Mouse (Mus musculus): ENCODE results near the gene Scml4. TPM values are rescaled to one million over a fixed set of nuclear protein-coding genes. Genes with fewer than 3 reads are reported as not detected.

Gene Scml4
- polyA plus RNA-seq, 1 experiment from 2014 or later = 0.92 TPM

- Histone ChIP-seq H3K4me2 (no peak overlapping the region), H3K36me3 (ENCODE audit: control insufficient read depth, insufficient read depth, low read length) (no peaks in the 10 kb centered on the region), H3K27ac (ENCODE audit: low read depth, low read length) (no peak overlapping the region), H3K27me3 (ENCODE audit: control insufficient read depth, insufficient read depth, low read length) (no peaks in the 10 kb centered on the region), H3K9me3 (replicated peaks; ENCODE audit: control insufficient read depth, low read length) (0 out of 2 replicates have a peak, but pooled peaks cover 2% of the 10 kb centered on the region), H3K4me3 (ENCODE audit: low read depth, low read length) (no peak overlapping the region), H3K4me1 (ENCODE audit: control insufficient read depth, insufficient read depth, low read length) (peaks cover 7% of the 10 kb centered on the region; the same call in 1 of the 2 replicates), H3K9ac (ENCODE audit: low read depth, low read length) (no peak overlapping the region)
- 61% methylated on average over 4 of the region's 4 CpGs for WGBS (ENCODE audit: insufficient replicate concordance)
- ATAC-seq (replicated peaks; ENCODE audit: insufficient number of reproducible peaks, low FRiP score, low TSS enrichment) = no peak
Measured at GRCm38 (mm10) chr10:42854838-42855237, 5.3 kb upstream of the Scml4 start.

DNA sequence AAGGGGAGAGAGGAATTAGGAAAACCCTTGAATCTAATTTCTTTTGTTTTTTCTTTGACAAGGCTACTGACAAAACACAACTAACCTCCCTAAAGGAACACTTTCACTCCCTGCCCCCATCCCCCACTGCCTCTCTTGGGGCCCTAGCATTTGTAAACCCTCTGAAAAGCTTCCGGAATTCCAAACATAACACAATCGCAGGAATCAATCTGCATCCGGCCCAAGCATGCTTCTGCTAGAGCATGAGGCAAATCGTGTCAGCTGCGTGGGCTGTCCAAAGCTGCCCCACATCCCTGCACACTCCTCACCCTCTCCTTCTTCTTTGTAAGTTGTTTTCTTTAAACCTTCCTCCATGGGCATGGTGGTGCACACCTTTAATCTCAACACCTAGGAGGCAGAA lies 4.9 kb upstream of the Scml4 start:
- Histone ChIP-seq H3K27me3 (ENCODE audit: control insufficient read depth, insufficient read depth, low read length) (no peaks in the 10 kb centered on the region), H3K36me3 (ENCODE audit: control insufficient read depth, insufficient read depth, low read length) (no peaks in the 10 kb centered on the region), H3K4me2 (no peak overlapping the region), H3K4me3 (ENCODE audit: low read depth, low read length) (no peak overlapping the region), H3K9ac (ENCODE audit: low read depth, low read length) (no peak overlapping the region), H3K4me1 (ENCODE audit: control insufficient read depth, insufficient read depth, low read length) (peaks cover 7% of the 10 kb centered on the region; the same call in 1 of the 2 replicates), H3K9me3 (replicated peaks; ENCODE audit: control insufficient read depth, low read length) (0 out of 2 replicates have a peak, but pooled peaks cover 2% of the 10 kb centered on the region), H3K27ac (ENCODE audit: low read depth, low read length) (no peak overlapping the region)
- 28% methylated on average over 5 of the region's 5 CpGs for WGBS (ENCODE audit: insufficient replicate concordance)
- no peak for ATAC-seq (replicated peaks; ENCODE audit: insufficient number of reproducible peaks, low FRiP score, low TSS enrichment)

DNA sequence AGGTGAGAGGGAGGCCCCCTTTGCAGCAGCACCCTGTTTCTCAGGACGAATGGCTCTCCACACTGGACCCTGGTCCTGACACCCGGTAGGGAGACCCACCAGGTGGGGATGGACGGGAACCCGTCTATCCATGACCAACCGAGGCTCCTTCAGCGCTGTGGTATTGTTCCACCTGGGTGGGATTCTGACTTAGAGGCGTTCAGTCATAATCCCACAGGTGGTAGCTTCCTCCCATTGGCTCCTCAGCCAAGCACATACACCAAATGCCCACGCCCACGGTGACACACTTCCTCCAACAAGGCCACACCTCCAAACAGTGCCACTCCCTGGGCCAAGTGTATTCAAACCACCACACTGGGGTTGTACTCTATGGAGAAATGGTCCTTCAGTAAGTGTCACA lies 3.6 kb upstream of the Scml4 start:
- WGBS (ENCODE audit: insufficient replicate concordance) = 92% methylated on average over 9 of the region's 9 CpGs
- Histone ChIP-seq H3K9ac (ENCODE audit: low read depth, low read length) (no peak overlapping the region), H3K36me3 (ENCODE audit: control insufficient read depth, insufficient read depth, low read length) (no peaks in the 10 kb centered on the region), H3K27ac (ENCODE audit: low read depth, low read length) (no peak overlapping the region), H3K27me3 (ENCODE audit: control insufficient read depth, insufficient read depth, low read length) (no peaks in the 10 kb centered on the region), H3K4me1 (ENCODE audit: control insufficient read depth, insufficient read depth, low read length) (peaks cover 7% of the 10 kb centered on the region; the same call in 1 of the 2 replicates), H3K9me3 (replicated peaks; ENCODE audit: control insufficient read depth, low read length) (0 out of 2 replicates have a peak, but pooled peaks cover 2% of the 10 kb centered on the region), H3K4me2 (no peak overlapping the region), H3K4me3 (ENCODE audit: low read depth, low read length) (no peak overlapping the region)
- ATAC-seq (replicated peaks; ENCODE audit: insufficient number of reproducible peaks, low FRiP score, low TSS enrichment) = no peak

GRCm38 (mm10) chr10:42857021-42857420 lies 3.1 kb upstream of the Scml4 start:
- 0 out of 2 replicates have a peak, but pooled peaks cover 2% of the 10 kb centered on the region for H3K9me3 ChIP-seq (replicated peaks; ENCODE audit: control insufficient read depth, low read length)
- 82% methylated on average over 2 of the region's 2 CpGs for WGBS (ENCODE audit: insufficient replicate concordance)
- no peaks in the 10 kb centered on the region for H3K27me3 ChIP-seq (ENCODE audit: control insufficient read depth, insufficient read depth, low read length)
- peaks cover 7% of the 10 kb centered on the region; the same call in 1 of the 2 replicates for H3K4me1 ChIP-seq (ENCODE audit: control insufficient read depth, insufficient read depth, low read length)
- H3K27ac ChIP-seq (ENCODE audit: low read depth, low read length) = no peak overlapping the region
- no peak overlapping the region for H3K9ac ChIP-seq (ENCODE audit: low read depth, low read length)
- no peak overlapping the region for H3K4me3 ChIP-seq (ENCODE audit: low read depth, low read length)
- H3K36me3 ChIP-seq (ENCODE audit: control insufficient read depth, insufficient read depth, low read length) = no peaks in the 10 kb centered on the region
- H3K4me2 ChIP-seq = no peak overlapping the region
- ATAC-seq (replicated peaks; ENCODE audit: insufficient number of reproducible peaks, low FRiP score, low TSS enrichment) = no peak

DNA sequence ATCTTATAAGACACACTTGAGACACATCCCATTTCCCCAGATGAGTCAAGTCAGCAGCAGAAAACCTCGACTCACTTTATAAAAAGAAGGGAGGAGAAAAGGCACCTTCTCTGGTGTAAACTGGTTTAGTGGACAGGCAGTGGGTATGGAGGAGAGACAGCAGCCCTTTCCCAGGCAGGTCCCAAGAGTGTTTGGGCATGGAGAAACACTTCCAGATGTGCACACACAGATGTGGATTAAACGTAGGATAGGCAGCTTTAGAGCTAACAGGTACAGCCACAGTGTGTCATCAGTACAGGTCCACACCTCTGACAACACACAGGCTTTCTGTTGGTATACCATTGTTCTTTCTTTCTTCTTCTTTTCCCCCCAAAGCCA lies 400 bp upstream of the Scml4 start:
- WGBS (ENCODE audit: insufficient replicate concordance) = 52% methylated on average over 2 of the region's 2 CpGs
- no peak overlapping the region for H3K9ac ChIP-seq (ENCODE audit: low read depth, low read length)
- no peak overlapping the region for H3K27ac ChIP-seq (ENCODE audit: low read depth, low read length)
- no peak for ATAC-seq (replicated peaks; ENCODE audit: insufficient number of reproducible peaks, low FRiP score, low TSS enrichment)
- no peak overlapping the region for H3K4me2 ChIP-seq
- no peaks in the 10 kb centered on the region for H3K36me3 ChIP-seq (ENCODE audit: control insufficient read depth, insufficient read depth, low read length)
- peaks cover 6% of the 10 kb centered on the region; the same call in 1 of the 2 replicates for H3K4me1 ChIP-seq (ENCODE audit: control insufficient read depth, insufficient read depth, low read length)
- H3K9me3 ChIP-seq (replicated peaks; ENCODE audit: control insufficient read depth, low read length) = 0 out of 2 replicates have a peak, but pooled peaks cover 2% of the 10 kb centered on the region
- H3K27me3 ChIP-seq (ENCODE audit: control insufficient read depth, insufficient read depth, low read length) = no peaks in the 10 kb centered on the region
- H3K4me3 ChIP-seq (ENCODE audit: low read depth, low read length) = no peak overlapping the region

GRCm38 (mm10) chr10:42861446-42861845 lies 1.3 kb downstream of the Scml4 start:
- 85% methylated on average over 7 of the region's 7 CpGs for WGBS (ENCODE audit: insufficient replicate concordance)
- Histone ChIP-seq H3K9me3 (replicated peaks; ENCODE audit: control insufficient read depth, low read length) (0 out of 2 replicates have a peak, but pooled peaks cover 2% of the 10 kb centered on the region), H3K27ac (ENCODE audit: low read depth, low read length) (no peak overlapping the region), H3K4me3 (ENCODE audit: low read depth, low read length) (no peak overlapping the region), H3K9ac (ENCODE audit: low read depth, low read length) (no peak overlapping the region), H3K36me3 (ENCODE audit: control insufficient read depth, insufficient read depth, low read length) (no peaks in the 10 kb centered on the region), H3K4me2 (no peak overlapping the region), H3K4me1 (ENCODE audit: control insufficient read depth, insufficient read depth, low read length) (no peaks in the 10 kb centered on the region), H3K27me3 (ENCODE audit: control insufficient read depth, insufficient read depth, low read length) (no peaks in the 10 kb centered on the region; the same call in 1 of the 2 replicates)
- ATAC-seq (replicated peaks; ENCODE audit: insufficient number of reproducible peaks, low FRiP score, low TSS enrichment) = no peak

DNA sequence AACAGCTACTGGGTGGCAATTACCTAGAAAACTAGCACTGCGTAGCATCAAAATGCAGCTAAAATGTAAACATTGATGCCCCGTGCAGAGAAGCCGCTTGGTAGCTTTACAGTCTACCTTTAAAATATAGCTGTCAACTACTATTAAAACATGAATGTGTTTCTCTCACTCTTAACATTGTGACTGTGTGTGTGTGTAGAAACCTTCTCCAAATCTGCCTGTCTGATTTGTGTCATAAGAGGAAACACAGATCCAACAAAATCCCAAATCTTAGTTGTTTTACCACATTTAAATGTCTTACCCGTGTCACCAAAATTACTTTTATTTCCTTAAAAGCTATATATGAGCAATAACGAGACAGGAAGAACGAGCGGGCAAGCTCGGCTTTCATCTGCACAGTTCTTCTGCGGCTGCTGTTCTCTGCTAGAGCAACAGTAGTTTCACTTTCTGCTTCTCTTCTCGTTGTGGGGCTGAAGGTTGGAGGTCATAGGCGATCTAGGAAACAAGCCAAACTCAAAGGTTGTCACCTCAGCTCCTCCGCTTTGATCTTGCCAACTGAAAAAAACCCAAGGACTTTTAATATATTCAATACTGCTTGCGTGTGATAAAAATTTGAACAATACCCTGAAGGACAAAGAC lies 2.1 kb downstream of the Scml4 start:
- no peaks in the 10 kb centered on the region for H3K36me3 ChIP-seq (ENCODE audit: control insufficient read depth, insufficient read depth, low read length)
- no peaks in the 10 kb centered on the region for H3K4me1 ChIP-seq (ENCODE audit: control insufficient read depth, insufficient read depth, low read length)
- 76% methylated on average over 13 of the region's 13 CpGs for WGBS (ENCODE audit: insufficient replicate concordance)
- H3K9ac ChIP-seq (ENCODE audit: low read depth, low read length) = no peak overlapping the region
- ATAC-seq (replicated peaks; ENCODE audit: insufficient number of reproducible peaks, low FRiP score, low TSS enrichment) = no peak
- H3K4me3 ChIP-seq (ENCODE audit: low read depth, low read length) = no peak overlapping the region
- no peak overlapping the region for H3K4me2 ChIP-seq
- no peak overlapping the region for H3K27ac ChIP-seq (ENCODE audit: low read depth, low read length)
- no peaks in the 10 kb centered on the region for H3K9me3 ChIP-seq (replicated peaks; ENCODE audit: control insufficient read depth, low read length)
- no peaks in the 10 kb centered on the region; the same call in 1 of the 2 replicates for H3K27me3 ChIP-seq (ENCODE audit: control insufficient read depth, insufficient read depth, low read length)

DNA sequence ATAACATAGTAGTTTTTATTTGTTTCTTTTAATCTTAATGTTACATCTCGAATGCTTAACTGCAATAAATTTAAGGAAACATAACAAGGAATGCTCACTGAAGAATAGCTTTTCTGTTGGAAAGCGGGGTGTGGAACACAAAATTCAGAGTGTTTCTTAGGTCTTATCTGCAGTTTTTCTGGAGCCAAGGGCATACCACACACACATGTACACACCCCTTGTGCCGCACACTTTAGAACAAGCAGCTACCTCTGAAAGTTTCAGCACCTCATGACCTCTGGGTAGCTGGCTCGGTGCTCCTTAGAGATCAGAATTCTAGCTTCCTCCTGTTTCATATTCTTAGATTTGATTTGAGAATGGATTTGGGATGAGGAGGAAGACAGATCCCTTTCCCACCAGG lies 2.6 kb downstream of the Scml4 start:
- Histone ChIP-seq H3K4me1 (ENCODE audit: control insufficient read depth, insufficient read depth, low read length) (no peaks in the 10 kb centered on the region), H3K4me3 (ENCODE audit: low read depth, low read length) (no peak overlapping the region), H3K27me3 (ENCODE audit: control insufficient read depth, insufficient read depth, low read length) (no peaks in the 10 kb centered on the region; the same call in 1 of the 2 replicates), H3K9me3 (replicated peaks; ENCODE audit: control insufficient read depth, low read length) (no peaks in the 10 kb centered on the region), H3K36me3 (ENCODE audit: control insufficient read depth, insufficient read depth, low read length) (no peaks in the 10 kb centered on the region), H3K27ac (ENCODE audit: low read depth, low read length) (no peak overlapping the region), H3K4me2 (no peak overlapping the region), H3K9ac (ENCODE audit: low read depth, low read length) (no peak overlapping the region)
- ATAC-seq (replicated peaks; ENCODE audit: insufficient number of reproducible peaks, low FRiP score, low TSS enrichment) = no peak
- WGBS (ENCODE audit: insufficient replicate concordance) = 77% methylated on average over 4 of the region's 4 CpGs

Measured in heart, embryonic 11.5 days (tissue).